Mouse (Mus musculus): ENCODE data around the gene Kcnc1.

The Kcnc1 gene

GRCm38 (mm10) chr7:46393718-46394511 lies 2.4 kb upstream of the Kcnc1 start:
- no peak for DNase-seq (ENCODE audit: low spot score in 2 of 2)

- no peak for DNase-seq (ENCODE audit: low spot score in 2 of 2)
Measured at GRCm38 (mm10) chr7:46394933-46395332, 1.4 kb upstream of the Kcnc1 start.

DNA sequence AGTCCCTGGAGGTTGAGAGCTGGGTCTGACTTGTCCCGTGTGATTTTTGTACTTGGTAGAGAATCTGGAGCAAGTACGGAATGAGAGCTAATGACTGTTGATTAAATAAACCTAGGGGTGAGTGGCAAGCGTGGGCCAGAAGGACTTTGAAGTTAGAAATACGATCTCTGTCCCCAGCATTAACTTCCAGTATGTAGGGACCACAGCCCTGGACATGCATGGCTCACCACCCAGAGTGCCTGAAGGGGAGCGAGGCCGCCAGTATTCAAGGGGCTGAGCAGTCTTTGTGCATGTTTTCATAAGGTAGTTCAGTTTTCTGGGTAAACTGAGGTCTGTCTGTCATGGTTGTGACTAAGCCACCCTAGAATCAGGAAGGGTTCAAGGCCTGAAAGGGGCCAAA lies 726 bp upstream of the Kcnc1 start:
- no peak for DNase-seq (ENCODE audit: low spot score in 2 of 2)

DNA sequence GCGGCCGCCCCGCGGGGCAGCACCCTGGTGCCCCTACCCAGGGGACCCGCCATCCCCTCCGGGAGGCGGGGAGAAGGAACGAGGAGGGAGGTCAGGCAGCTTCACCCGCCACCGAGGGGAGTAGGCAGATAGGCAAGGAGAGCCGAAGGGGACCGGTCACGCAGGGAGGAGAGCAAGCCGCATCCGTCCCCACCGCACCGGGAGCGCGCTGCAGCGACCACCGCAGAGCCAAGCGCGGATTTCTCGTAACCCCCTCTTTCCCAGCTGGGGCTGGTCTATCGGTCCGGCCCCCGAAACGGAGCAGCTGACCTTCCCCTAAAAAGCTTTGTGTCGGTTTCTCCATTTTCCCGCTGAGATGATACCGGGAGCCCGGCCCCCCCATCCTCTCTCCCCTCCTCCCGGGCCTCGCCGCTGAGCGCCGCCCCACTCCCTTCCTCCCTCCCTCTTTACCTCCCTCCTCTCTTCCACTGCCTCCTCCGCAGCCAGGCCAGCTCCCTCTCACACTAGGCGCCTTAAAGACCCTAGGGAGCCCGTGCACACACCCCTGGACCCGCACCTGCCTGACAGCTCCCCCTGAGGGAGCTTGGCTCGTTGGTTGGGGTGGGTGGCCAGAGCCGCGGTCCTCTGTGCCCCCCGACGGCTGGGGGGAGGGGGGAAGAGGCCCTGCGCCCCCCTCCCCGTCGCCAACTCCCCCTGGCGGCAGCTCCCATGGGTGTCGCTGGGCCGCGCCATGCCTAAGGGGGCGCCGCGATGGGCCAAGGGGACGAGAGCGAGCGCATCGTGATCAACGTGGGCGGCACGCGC lies 833 bp downstream of the Kcnc1 start:
- peak in 1 of 2 experiments; percentile 59 for DNase-seq (ENCODE audit: low spot score in 2 of 2)

DNA sequence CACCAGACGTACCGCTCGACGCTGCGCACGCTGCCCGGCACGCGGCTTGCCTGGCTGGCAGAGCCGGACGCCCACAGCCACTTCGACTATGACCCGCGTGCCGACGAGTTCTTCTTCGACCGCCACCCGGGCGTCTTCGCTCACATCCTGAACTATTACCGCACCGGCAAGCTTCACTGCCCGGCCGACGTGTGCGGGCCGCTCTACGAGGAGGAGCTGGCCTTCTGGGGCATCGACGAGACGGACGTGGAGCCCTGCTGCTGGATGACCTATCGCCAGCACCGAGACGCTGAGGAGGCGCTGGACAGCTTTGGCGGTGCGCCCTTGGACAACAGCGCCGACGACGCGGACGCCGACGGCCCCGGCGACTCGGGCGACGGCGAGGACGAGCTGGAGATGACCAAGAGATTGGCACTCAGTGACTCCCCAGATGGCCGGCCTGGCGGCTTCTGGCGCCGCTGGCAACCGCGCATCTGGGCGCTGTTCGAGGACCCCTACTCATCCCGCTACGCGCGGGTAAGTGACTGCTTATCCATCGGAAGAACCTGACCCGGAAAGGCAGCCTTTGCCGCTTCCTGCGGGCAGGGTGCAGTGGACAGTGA lies 1.5 kb downstream of the Kcnc1 start:
- DNase-seq (ENCODE audit: low spot score in 2 of 2), result no peak

DNA sequence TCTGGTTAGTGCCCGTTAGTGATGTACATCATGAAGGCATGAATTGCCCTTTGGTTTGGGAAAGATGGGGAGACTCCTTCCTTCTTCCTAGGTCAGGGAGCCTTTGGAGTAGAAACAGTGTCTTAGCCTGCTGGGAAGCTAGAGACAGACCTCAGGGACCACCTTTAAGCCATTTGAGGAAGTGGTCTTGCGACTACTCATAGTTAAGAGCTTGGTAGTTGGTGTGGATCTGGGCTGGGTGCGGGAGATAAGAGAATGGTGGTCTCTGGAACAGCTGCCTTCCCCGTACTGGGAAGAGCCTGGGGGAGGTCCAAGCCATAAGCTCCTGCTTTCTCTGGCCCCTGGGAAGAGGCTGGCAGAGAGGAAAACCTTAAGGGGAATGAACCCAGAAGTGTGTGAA lies 2.3 kb downstream of the Kcnc1 start:
- DNase-seq (ENCODE audit: low spot score in 2 of 2), result no peak

DNA sequence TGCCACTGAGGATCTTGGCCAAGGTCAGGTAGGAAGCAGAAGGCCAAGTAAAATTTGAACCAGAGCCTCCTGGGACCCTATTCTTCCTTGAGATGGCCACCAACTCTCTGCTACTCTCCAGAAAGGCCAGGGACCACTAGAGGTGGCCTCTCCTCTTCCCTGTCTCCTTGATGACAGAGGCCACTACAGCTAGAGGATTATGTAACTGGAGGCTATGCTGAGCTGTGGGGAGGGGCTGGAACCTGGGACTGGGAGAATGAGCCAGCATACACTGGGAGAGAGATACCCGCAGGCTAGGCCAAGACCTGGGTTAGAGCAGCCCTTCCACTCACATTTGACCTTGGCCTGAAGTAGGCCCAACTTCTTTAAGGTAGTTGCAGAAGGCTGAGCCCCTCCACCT lies 3.4 kb downstream of the Kcnc1 start:
- no peak for DNase-seq (ENCODE audit: low spot score in 2 of 2)

DNA sequence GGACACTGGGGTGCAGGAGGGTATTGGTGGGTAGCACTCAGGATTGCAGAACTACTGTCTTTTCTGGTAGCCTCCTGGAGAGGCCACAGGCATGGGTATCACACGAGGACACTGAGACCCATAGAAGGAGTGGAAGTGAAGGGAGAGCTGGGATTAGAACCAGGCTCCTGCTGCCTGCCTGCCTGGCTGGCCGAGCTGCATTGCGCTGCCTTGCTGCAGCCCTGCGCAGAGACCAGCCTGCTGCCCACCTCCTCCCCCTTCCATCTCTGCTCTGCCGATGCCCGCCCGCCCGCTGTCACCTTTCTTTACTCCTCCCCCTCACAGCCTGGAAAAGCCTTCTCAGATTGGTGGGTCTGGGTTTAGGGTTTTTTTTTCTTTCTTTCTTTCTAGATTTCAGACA lies 4.0 kb downstream of the Kcnc1 start:
- DNase-seq (ENCODE audit: low spot score in 2 of 2), result no peak

- no peak for DNase-seq (ENCODE audit: low spot score in 2 of 2)
Measured at GRCm38 (mm10) chr7:46401371-46402180, 5.3 kb downstream of the Kcnc1 start.

- no peak for DNase-seq (ENCODE audit: low spot score in 2 of 2)
Measured at GRCm38 (mm10) chr7:46403616-46404485, 7.6 kb downstream of the Kcnc1 start.

DNA sequence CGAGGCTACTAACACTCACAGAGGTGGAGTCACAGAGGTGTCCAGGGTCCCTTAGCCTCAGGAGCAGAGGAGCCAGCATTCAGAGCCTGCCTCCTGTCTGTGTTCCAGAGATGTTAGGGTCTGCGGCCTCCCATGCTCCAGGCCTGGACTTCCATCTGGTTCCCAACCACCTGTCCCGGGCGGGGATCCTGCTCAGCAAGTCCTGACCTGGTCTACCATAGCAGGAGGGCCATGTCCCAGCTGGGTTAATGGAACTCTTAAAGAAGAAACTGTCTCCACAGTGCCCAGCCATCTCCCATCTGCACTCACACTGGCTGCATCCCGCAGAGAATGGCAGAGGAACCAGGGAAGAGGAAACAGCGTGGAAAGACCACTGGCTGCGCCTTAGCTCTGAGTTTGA lies 8.5 kb downstream of the Kcnc1 start:
- no peak for DNase-seq (ENCODE audit: low spot score in 2 of 2)

DNA sequence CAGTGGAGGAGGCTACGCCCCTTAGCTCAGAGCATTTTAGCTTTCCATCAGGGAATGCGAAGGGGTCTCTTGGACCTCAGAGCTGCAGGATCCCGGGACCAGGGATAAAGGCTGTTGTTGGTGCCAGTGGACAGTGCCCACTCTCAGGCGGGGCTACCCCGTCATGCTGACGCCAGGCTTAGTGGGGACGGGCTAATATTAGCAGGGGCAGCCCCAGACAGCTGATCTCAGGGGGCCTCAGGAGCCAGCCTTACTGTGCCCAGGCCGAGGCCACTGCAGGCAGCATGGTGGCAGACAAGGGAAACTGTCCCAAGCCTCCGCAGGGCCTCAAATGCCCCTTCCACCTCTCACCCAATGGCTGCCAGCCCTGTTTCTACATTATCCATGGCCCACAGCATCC lies 12.3 kb downstream of the Kcnc1 start:
- DNase-seq (ENCODE audit: low spot score in 2 of 2), result no peak

GRCm38 (mm10) chr7:46409204-46409789 lies 13.0 kb downstream of the Kcnc1 start:
- DNase-seq (ENCODE audit: low spot score in 2 of 2), result no peak

GRCm38 (mm10) chr7:46410727-46411126 lies 14.4 kb downstream of the Kcnc1 start:
- no peak for DNase-seq (ENCODE audit: low spot score in 2 of 2)

- DNase-seq (ENCODE audit: low spot score in 2 of 2), result no peak
Measured at GRCm38 (mm10) chr7:46412823-46413222, 16.5 kb downstream of the Kcnc1 start.

GRCm38 (mm10) chr7:46413959-46414725 lies 17.8 kb downstream of the Kcnc1 start:
- DNase-seq (ENCODE audit: low spot score in 2 of 2), result no peak

DNA sequence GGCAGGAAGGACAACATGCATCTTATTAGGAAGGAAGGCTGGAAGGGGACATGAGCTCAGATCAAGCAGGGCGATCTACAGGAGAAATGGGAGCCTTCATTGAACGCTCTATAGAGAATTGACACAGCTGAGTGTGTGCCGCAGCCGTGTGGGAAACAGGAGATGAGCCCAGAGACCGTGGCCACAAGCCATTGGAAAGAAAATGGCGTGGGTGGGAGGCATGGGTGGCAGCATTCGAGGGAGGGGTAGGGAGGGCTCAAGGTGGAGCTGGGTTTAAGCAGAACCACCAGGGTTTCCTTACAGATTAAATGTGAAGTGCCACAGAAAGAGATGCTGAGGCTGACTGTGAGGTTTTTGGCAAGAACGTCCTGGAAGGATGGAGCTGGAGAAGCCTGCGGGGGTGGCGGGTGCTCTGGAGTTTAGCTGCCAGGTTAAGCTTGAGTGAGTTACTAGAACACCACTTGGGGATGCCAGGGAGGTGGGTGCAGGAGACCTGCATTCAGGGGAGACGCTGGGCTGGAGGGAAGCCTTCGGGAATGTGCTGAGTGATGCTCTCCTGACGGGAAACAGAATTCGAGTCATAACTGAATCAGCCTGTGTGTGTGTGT lies 19.6 kb downstream of the Kcnc1 start:
- DNase-seq (ENCODE audit: low spot score in 2 of 2), result no peak

DNA sequence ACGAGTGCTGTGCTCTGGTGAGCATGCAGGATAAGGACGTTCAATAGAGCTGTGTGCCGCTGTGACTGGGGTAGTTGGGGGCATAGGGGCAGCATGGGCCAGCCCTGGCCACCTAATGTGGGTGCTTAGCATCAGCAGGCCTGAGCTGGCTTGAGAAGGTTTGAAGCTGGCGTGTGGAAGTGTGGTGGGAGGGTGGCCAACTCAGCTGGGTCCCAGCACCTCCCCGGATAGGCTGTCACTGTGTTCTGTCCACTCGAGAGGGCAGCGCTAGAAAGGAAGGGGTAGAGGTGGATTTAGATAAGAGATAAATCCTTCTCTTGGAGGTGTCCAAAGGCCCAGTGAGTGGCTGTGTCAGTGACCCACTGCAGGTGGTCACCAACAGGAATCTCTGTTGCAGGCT lies 21.2 kb downstream of the Kcnc1 start:
- DNase-seq (ENCODE audit: low spot score in 2 of 2), result no peak

DNA sequence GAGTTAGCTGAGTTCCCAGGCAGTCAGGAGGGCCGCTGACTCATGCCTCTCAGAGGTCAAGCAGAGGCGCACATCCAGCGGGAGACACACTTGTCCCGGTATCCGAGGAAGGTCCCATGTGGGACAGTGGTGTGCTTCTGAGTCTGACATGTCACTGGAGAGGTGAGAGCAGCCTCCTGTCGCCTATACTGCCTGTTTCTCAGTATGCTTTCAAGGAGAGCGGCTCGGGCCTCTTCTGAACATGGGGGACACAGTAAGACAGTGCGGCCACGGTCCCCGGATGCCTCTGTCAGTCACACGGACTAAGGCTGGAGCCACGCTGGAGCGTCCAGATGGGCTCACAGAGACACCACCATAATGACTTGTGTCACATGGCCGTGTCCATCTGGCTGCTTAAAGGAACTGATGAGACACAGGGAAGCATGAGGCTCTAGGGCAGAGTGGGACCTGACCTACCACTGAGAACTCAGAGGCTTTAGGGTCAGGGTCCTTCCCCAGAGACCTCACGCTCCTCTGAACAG lies 21.9 kb downstream of the Kcnc1 start:
- DNase-seq (ENCODE audit: low spot score in 2 of 2), result no peak
